ENCODE assay signal across 25 mouse cellular contexts in the genomic region with DNA sequence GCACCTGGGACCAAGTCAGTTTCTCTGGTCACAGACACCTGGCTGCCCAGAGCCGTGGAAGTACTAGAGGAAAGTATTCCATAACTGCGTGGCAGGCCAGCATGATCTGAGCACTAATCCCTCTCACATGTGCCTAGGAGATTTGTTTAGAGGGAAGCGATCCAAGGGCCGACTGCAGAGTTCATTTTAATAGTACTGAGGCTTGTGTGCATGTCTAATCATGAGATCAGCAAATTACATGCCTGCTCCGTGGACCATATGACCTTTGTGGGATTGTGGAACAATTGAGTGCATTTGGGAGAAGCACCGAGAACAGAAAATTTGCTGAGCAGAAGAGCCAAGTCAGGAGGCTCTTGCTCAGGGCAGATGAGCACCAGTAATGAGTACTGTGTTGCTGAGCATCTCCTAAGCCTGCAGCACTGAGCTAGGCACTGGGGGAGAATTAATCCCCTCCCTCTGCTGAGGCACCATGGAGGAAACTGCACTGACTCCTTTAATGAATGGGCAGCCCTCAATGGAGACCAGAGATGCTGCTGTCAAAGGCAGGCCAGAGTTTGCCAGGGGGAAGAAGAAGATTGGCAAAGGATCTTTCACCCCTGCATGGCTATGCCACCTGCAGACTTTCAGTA.
DNase-seq lines count a peak whose midpoint lies in the region; ATAC-seq lines count a peak whose summit lies in the region.
"Had no signal": no experiment of that assay in that cellular context is flagged by ENCODE, and none has a peak within 500 bp of the region (broad histone marks: within the 10 kb centered on the region; RNA-seq: fewer than 3 reads in every experiment).

No protein-coding gene starts in this region.

- DNase-seq in cerebellum, postnatal 10 days: peak; percentile 4 to 15
- no peak for DNase-seq in cerebellum, adult 8-10 months
- no peak for DNase-seq in hindbrain, embryonic 14.5 days (ENCODE audit: low spot score)
- DNase-seq in hindbrain, embryonic 11.5 days (ENCODE audit: low spot score): no peak
- peak; percentile 21 for DNase-seq in retina, postnatal 1 day
- no peak for DNase-seq in retina, embryonic 14.5 days (ENCODE audit: low spot score)
- no peak for DNase-seq in urinary bladder, adult 2 months (ENCODE audit: low spot score)
- DNase-seq: adrenal gland, postnatal 10 days; cerebellum, adult 11 months; cerebellum, postnatal 25 days; embryo, embryonic 11 days; heart, adult 18-20 months; kidney, adult 9 months; kidney, postnatal 25 days; liver, postnatal 0 days; lung, postnatal 14 days; right cerebral cortex, postnatal 4 days; thymus, postnatal 14 days had no signal

- no peaks in the 10 kb centered on the region for H3K9me3 ChIP-seq in hindbrain, embryonic 14.5 days (ENCODE audit: control insufficient read depth, low read length)
- no peaks in the 10 kb centered on the region for H3K9me3 ChIP-seq in hindbrain, embryonic 11.5 days (ENCODE audit: control insufficient read depth, low read length)
- H3K9me3 ChIP-seq: forebrain, embryonic 13.5 days; heart, embryonic 13.5 days; intestine, embryonic 15.5 days; neural tube, embryonic 15.5 days had no signal

- no peaks in the 10 kb centered on the region for H3K27me3 ChIP-seq in hindbrain, embryonic 14.5 days (ENCODE audit: control insufficient read depth, insufficient read depth, low read length)
- H3K27me3 ChIP-seq in hindbrain, embryonic 11.5 days (ENCODE audit: control insufficient read depth, insufficient read depth, low read length): no peaks in the 10 kb centered on the region
- H3K27me3 ChIP-seq: forebrain, embryonic 13.5 days; heart, embryonic 13.5 days; intestine, embryonic 15.5 days; megakaryocyte, embryonic 14.5 days; neural tube, embryonic 15.5 days; Patski had no signal

- H3K4me2 ChIP-seq in hindbrain, embryonic 14.5 days (replicated peaks): no peak overlapping the region
- H3K4me2 ChIP-seq in hindbrain, embryonic 11.5 days (replicated peaks; ENCODE audit: low read depth, low read length): no peak overlapping the region
- H3K4me2 ChIP-seq: forebrain, embryonic 13.5 days; heart, embryonic 13.5 days; intestine, embryonic 15.5 days; neural tube, embryonic 15.5 days had no signal

- H3K4me1 ChIP-seq in hindbrain, embryonic 14.5 days (replicated peaks; ENCODE audit: control insufficient read depth, insufficient read depth, low read length): no peaks in the 10 kb centered on the region
- H3K4me1 ChIP-seq in hindbrain, embryonic 11.5 days (replicated peaks; ENCODE audit: control insufficient read depth, insufficient read depth, low read length): no peaks in the 10 kb centered on the region
- H3K4me1 ChIP-seq: heart, embryonic 13.5 days; intestine, embryonic 15.5 days; megakaryocyte, embryonic 14.5 days had no signal

- no peaks in the 10 kb centered on the region for H3K36me3 ChIP-seq in hindbrain, embryonic 14.5 days (replicated peaks; ENCODE audit: control insufficient read depth, insufficient read depth)
- no peaks in the 10 kb centered on the region for H3K36me3 ChIP-seq in hindbrain, embryonic 11.5 days (ENCODE audit: control insufficient read depth, insufficient read depth, low read length)
- H3K36me3 ChIP-seq: heart, embryonic 13.5 days; intestine, embryonic 15.5 days; neural tube, embryonic 15.5 days had no signal

- ATAC-seq in hindbrain, embryonic 14.5 days (ENCODE audit: low FRiP score): 0 out of 2 replicates have a peak, but pooled peaks have one; percentile 21
- ATAC-seq in hindbrain, embryonic 11.5 days (ENCODE audit: low FRiP score): no peak
- ATAC-seq in megakaryocyte-erythroid progenitor cell, adult 5-6 weeks (replicated peaks; ENCODE audit: low FRiP score, low TSS enrichment, poor library complexity, severe bottlenecking): no peak
- ATAC-seq: forebrain, embryonic 13.5 days; intestine, embryonic 15.5 days; liver, postnatal 0 days; Patski had no signal

- no peak overlapping the region for H3K27ac ChIP-seq in hindbrain, embryonic 14.5 days
- no peak overlapping the region for H3K27ac ChIP-seq in hindbrain, embryonic 11.5 days (ENCODE audit: low read depth, low read length)
- H3K27ac ChIP-seq: forebrain, embryonic 13.5 days; heart, embryonic 13.5 days; intestine, embryonic 15.5 days; neural tube, embryonic 15.5 days had no signal

- WGBS in hindbrain, embryonic 14.5 days: 55% methylated on average over 6 of the region's 6 CpGs
- 72% methylated on average over 6 of the region's 6 CpGs for WGBS in hindbrain, embryonic 11.5 days

- no peak overlapping the region for H3K4me3 ChIP-seq in hindbrain, embryonic 14.5 days (replicated peaks; ENCODE audit: low read length)
- no peak overlapping the region for H3K4me3 ChIP-seq in hindbrain, embryonic 11.5 days (ENCODE audit: low read depth, low read length)
- H3K4me3 ChIP-seq: forebrain, embryonic 13.5 days; heart, embryonic 13.5 days; intestine, embryonic 15.5 days; megakaryocyte, embryonic 14.5 days; neural tube, embryonic 15.5 days had no signal

- H3K9ac ChIP-seq in hindbrain, embryonic 14.5 days: no peak overlapping the region
- H3K9ac ChIP-seq in hindbrain, embryonic 11.5 days (ENCODE audit: low read depth, low read length): no peak overlapping the region
- H3K9ac ChIP-seq: forebrain, embryonic 13.5 days; heart, embryonic 13.5 days; intestine, embryonic 15.5 days; liver, postnatal 0 days; neural tube, embryonic 15.5 days had no signal

Comparison
In these comparisons a context has a peak if more than half of its experiments do, and no peak if none do; other contexts are left out.
1. DNase-seq: peak in cerebellum, postnatal 10 days (2 of 2) and retina, postnatal 1 day (single experiment); none in cerebellum, adult 8-10 months (single experiment), hindbrain, embryonic 14.5 days (single experiment), hindbrain, embryonic 11.5 days (single experiment), retina, embryonic 14.5 days (single experiment) and urinary bladder, adult 2 months (single experiment).